Mouse (Mus musculus) c-Kit-negative CD71-positive TER-119-positive erythroid progenitor cells, embryonic 14.5 days (primary cell): ENCODE results near the gene Gm20662.

Source experiments
- DNase-seq: peaks from one replicate; pipeline ENCODE4 v3.0.0-alpha.2; 2013; ENCODE audit warnings: low read depth, low spot score

Gm20662 gene

DNA sequence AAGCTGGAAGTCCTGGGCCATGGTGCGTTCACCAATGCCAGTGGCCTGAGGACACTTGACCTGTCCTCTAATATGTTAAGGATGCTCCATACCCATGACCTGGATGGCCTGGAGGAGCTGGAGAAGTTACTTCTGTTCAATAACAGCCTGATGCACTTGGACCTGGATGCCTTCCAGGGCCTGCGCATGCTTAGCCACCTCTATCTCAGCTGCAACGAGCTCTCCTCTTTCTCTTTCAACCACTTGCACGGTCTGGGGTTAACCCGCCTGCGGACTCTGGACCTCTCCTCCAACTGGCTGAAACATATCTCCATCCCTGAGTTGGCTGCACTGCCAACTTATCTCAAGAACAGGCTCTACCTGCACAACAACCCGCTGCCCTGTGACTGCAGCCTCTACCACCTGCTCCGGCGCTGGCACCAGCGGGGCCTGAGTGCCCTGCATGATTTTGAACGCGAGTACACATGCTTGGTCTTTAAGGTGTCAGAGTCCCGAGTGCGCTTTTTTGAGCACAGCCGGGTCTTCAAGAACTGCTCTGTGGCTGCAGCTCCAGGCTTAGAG is 57.6 kb downstream of the Gm20662 start:
- DNase-seq, result no peak

DNA sequence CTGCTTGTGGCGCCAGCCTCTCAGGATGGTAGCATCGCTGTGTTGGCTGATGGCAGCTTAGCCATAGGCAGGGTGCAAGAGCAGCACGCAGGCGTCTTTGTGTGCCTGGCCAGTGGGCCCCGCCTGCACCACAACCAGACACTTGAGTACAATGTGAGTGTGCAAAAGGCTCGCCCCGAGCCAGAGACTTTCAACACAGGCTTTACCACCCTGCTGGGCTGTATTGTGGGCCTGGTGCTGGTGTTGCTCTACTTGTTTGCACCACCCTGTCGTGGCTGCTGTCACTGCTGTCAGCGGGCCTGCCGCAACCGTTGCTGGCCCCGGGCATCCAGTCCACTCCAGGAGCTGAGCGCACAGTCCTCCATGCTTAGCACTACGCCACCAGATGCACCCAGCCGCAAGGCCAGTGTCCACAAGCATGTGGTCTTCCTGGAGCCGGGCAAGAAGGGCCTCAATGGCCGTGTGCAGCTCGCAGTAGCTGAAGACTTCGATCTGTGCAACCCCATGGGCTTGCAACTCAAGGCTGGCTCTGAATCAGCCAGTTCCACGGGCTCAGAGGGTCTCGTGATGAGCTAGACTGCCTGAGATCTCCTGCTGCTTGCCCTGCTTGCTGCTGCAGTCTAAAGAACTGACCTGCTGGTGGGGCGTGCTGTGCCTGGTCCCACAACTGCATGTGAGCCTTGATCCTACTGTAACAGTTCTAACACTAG is 58.3 kb downstream of the Gm20662 start:
- DNase-seq, result no peak

DNA sequence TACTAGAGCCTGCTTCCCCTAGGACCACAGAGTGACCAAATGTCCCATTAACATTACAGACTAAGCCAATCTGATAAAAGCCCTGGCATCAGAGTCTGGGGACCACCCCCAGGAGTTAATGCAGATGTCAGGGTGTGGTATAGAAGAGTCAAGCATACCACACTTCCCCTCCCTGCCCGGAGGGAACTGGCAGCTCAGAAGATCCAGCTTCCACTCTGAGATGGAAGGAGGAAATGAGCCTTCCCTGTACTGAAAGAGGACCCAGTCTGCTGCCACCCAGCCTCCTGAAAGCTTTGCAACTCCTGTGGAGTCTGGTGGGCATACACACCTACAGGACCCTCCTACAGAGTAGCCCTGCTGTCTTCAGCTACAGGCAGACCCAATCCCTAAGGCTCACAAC is 58.9 kb downstream of the Gm20662 start:
- DNase-seq, result no peak

DNA sequence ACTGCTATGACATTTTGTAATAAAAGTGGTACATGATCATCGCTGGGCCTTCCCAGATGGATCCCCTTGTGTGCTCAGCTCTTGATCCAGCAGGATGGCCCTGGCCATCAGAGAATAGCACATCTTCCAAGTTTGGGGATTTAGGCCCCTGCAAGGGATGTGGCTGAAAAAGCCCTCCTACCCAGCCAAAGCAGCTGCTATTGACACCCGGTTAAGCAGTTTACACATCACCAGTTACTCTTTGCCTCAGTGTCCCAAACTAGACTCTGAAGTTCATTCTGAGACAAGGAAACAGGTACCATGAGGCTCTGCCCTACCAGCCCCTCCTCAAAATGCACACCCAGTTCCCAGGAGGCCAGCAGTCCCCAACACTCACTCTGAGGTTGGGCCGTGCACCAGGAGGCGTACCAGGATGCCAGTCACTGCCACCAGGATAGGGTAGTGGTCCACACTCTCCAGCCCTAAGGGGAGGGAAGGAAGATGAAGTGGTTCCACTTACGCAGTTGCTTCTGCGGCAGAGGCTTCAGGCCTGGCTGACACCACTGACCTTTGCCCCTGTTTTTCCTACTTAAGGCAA is 59.6 kb downstream of the Gm20662 start:
- DNase-seq, result no peak

DNA sequence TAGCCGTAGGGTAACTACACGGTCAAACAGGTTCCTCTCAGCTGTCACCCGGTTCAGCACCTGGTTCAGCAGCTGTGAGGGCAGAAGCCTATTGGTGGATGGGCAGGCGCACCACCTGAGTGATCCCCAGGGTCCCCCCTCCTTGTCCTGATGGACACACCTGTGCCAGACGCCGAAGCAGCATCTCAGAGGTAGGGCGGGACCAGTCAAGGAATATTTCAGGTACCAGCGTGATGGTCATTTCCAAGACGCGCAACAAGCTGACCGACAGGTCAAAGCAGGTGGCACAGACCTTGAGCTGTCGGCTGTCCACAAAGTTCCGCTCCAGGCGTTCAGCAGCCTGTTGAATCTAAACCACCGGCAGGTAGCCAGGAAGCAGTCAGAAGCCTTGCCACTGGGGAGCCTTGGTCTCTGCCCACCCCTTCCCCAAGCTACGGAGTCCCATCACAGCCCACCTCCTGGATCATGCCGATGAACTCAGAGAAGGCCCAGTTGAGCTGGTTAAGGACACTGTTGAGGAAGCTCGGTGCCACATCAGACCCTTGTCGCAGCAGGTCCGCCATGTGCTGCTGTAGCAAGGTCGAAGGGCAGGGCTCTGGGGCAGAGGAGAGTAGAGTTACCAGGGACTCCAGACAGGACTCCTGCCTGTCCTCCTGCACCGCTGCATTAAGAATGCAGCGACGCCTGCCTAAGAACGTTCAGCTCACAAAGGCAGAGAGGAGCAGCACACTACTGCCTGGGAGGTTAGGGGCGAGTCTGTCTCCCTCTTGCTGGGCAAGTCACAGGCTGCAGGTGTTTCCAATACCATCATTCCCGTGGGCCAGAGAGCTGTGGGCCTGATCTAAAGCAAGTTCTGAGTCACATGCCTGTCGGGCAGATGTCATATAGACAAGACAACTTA is 60.5 kb downstream of the Gm20662 start:
- no peak for DNase-seq

DNA sequence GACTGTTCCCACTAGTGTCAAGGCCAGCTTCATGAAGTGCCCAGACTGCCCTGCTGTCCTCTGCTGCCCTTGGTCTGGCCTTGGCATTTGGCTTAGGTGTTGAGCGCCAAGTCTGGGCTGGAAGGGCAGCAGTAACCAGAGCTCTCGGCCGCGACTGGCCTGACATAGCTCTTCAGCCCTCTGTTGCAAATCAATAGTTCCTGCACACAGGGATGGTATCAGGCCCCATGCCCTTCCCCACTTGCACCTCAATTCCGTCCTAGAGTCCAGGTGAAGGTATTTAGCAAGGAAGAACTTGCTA is 61.1 kb downstream of the Gm20662 start:
- DNase-seq, result no peak

DNA sequence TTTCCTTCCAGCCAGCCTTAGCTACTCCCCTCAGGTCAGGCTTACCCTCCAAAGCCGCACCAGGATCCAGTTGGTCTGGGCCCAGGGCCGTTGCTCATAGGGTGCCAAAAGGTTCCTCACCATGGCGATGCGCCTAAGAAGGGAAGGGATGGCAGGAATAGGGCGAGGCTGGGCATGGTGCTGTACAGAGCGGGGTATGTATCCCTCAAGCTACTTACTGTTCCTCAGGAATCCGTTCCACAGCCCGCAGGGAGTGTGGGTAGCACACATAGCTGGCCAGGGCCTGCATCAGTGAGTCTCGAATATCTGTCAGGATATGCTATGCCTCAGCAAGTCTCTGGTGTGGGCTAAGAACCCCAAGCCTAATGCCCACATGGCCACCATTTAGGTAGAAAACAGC is 62.1 kb downstream of the Gm20662 start:
- DNase-seq, result no peak

DNA sequence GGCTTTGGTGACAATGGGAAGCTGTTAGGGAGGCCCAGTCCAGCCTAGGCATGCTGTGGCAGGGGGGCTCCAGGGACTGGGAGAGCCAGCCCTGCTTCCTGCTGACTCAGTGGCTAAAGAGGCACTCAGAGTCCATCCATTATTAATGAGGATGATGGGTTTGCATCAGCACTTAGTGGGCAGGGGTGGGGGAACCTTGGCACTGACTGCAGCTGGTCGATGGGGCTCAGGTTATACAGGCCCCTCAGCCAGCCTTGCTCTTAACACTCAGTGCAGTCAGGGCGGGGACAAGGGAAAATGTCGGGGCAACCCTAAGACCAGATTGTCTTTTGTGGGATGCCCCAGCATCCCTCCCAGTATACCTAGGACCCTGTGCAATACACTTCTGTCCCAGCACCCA is 66.0 kb downstream of the Gm20662 start:
- DNase-seq, result no peak

DNA sequence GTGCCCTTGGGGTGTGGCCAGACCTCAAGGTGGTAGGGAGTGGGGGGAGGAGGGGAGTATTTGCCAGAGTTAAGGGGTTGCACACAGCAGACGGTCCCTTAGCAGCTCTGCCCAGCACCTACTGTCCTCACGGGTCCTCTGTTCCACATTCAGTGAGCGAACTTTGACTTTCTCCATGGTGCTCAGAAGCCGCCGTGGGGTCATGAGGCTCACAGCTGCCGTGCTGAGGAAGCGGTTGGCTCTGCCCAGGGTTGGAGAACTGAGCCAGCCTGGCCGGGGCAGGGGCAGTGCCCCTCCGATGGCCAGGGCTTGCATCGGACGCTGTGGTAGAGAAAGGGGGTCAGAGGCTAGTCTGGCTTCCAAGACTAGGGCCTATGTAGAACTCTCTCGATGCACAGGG is 67.2 kb downstream of the Gm20662 start:
- no peak for DNase-seq

DNA sequence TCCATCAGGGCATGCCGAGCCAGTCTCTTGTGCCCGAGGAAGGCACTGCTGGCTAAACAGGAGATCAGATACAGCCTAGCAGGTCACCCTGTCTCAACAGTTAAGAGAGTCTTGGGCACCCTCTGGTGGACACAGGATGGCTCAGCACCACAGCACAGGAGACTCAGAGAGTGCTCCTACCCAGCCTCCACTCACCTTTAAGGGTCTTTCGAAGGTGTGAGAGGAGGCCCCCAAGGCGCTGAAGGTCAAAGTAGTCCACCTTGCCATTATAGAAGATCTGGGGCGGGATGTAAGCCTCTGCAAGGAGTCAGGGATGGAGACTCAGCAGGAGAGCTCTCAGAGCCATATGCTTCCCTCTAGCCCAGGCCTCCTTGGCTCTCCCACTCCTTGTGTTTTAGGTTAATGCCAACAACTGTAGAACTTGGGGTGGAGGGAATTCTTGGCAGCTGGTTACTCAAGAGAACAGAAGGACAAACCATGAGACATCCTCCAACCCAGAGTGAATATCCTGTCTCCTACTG is 69.4 kb downstream of the Gm20662 start:
- no peak for DNase-seq

DNA sequence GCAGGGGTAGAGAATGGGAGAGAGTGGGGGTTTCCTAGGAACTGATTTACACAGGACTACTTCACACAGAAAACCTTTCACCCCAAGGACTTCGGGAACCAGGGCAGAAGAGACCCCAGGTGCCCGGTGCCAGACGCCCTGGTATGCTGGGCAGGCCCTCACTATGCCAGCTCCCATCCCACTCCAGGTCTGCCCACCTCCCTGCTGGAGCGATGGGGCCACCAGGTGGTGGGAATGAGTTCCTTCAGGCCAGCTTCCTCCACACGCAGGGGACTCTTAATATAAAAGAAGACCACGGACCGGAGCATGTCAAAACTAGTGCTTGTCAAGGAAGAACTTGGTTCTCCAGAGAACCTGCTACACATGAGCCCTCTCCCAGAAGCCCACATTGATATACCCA is 71.0 kb downstream of the Gm20662 start:
- no peak for DNase-seq

DNA sequence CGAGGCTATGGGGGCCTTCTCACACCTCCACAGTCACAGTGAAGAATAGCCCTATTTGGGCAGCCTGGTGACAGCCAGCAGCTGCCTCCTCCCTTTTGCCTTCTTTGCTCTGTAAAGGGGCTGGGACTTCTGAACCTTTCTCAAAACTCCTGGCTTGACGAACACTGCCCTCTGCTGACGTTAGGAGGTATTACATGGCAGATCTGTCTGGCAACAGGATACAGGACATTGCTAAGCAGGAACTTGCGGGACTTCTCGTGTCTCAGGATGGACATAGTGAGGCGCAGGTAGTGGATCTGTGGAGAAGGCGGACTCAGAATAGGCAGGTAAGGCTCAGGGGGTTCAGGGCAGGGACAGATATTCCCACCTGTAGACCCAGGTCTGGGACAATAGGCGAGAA is 71.8 kb downstream of the Gm20662 start:
- DNase-seq, result peak; percentile 82

DNA sequence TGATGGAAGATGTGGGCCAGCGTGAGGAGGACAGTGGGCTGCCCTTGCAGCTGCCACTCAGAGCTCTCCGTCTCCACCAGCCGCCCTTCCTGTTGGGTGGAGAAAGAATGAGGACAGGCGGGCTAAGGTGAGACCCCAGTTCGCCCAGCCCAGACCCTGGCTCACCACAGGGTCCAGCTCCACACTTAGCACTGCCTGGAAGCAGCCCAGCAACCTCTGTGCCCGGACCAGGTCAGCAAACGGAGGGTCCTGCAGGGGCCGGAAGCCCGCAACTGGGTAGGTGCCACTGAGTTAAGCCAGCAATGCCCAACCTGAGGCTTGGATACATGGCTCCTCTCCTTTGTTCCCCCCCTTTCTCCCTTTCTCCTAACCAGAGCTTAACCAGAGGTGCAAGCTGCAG is 72.9 kb downstream of the Gm20662 start:
- DNase-seq, result no peak

DNA sequence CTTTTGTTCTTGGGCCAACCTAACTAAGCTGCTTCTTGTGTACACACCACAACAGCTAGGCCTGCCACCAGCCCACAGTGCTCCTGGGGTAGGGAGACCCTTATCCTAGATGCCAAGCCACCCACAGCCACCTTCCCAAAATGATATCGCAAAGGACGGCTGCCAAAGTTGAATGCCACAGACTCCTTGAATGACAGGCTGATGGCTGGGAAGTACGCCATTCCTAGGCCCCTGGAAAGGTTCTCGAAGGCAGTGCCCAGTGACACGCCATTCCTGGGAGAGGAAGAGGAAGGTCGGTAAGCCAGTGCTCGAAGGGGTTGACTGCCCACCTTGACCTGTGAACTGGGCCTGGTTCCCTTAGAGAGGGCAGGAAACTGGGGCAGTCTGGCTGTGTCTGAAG is 73.4 kb downstream of the Gm20662 start:
- no peak for DNase-seq

DNA sequence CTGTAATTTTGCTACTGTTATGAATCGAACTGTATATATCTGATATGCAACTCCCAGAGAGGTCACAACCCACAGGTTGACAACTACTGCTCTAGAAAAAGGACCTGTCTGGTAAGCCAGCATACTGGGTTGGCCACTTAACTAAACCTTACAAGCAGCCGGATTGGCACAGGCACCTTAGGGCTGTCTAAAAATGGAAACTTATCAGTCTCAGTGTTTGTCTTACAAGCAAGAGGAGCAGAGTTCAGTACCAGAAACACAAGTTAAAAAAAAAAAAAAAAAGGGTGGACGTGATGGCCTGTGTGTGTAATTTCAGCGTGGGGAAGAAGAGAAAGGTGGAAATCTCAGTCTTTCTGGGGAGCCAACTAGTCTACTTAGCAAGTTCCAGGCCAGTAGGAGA is 75.7 kb downstream of the Gm20662 start:
- no peak for DNase-seq

DNA sequence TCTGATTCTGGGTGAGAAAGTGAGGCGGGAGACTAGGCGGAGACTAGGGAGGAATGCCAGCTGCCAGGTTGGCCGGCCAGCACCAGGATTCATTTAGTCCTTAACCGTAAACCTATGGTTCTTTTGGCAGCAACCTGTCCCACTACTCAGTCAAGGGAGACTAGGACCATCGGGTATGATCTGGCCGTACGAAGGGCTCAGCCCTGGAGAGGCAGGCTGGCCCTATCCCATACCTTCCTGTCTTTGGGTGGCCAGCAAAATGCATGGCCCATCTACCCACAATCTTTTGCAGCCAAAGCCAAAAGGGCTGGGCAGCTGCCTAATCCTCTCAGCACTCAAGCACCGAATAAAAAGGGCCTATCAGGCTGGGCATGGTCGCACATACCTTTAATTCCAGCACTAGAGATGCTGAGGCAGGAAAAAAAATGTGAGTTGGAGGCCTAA is 76.4 kb downstream of the Gm20662 start:
- no peak for DNase-seq

DNA sequence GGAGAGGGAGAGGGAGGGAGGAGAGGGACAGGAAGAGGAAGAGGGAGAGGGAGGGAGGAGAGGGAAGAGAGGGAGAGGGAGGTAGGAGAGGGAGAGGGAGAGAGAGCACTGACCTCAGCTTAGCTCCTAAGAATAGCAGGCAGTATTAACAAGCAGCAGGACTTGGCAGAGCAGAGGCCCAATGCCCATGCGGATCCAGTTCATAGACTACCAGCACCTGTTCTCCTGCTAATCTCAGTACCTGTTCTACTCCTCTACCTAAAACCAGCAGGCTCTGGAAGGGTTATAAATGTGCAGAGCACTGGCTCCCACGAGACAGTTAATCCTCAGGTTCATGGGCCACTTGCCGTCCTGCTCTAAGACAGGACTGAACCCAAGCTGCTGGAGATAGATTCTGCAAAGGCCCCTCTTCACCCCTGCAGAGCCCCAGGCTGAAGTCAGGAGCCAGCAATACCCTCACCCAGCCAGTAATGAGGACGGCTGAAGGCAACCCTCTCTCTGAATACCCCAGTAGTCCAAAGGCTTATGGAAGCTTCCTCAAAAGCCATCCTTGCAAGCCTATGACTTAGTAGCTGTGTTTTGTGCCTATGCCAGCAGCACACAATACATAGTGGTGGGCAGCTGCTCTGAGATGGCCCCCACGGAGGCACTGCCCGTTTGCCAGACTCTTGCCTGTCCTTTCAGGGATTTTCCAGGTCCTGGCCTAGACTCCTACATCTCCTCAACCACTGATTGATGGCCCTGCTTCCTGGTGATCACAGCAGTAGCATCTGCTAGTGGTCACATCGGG is 77.2 kb downstream of the Gm20662 start:
- DNase-seq, result no peak

DNA sequence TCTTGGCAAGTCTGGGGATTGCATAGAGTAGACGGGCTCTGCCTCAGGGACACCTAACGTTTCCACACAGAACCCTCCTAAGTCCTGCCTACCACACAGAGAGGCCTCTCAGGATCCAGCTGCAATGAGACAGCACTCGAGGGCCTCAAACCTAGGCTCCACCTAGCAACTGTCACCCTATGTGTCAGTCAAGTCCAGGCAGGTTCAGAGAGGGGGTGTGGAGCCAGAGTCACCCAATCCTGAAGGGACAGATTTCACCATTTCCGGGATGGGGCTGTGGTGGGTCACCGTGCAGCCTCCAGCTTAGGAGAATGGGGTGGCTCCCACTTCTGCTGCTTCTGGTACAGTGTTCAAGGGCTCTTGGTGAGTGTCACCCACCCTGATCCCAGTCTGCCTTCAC is 84.0 kb downstream of the Gm20662 start, which contains the start of gene Mst1:
TSS of gene Mst1 (plus strand) at position 269 of the 400 bp plus-strand sequence.
- peak; percentile 91 for DNase-seq

DNA sequence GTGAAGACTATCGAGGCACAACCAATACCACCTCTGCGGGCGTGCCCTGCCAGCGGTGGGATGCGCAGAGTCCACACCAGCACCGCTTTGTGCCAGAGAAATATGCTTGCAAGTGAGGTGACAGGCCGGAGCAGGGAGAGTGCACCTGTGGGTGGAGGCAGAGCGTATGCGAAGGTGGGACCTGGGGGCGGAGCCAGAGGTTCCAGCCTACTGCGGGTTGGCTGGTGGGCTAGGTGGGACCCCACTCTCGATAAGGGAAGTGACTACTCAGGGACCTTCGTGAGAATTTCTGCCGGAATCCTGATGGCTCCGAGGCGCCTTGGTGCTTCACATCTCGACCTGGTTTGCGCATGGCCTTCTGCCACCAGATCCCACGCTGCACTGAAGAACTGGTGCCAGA is 86.4 kb downstream of the Gm20662 start:
- DNase-seq, result no peak

DNA sequence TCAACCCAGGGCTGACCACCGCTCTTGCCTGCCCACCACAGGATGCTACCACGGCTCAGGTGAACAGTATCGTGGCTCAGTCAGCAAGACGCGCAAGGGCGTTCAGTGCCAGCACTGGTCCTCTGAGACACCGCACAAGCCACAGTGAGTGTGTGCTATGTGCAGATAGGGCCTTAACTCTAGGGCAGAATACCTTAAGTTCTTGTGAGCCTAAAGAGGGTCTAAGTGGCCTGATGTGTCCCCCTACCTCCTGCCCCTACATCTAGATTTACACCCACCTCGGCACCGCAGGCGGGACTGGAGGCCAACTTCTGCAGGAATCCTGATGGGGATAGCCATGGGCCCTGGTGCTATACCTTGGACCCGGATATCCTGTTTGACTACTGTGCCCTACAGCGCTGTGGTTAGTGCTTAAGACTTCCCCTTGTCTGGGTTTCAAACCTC is 86.9 kb downstream of the Gm20662 start, which contains the start of gene Rnf123:
TSS of gene Rnf123 (minus strand) at position 359 of the 444 bp plus-strand sequence.
- no peak for DNase-seq

DNA sequence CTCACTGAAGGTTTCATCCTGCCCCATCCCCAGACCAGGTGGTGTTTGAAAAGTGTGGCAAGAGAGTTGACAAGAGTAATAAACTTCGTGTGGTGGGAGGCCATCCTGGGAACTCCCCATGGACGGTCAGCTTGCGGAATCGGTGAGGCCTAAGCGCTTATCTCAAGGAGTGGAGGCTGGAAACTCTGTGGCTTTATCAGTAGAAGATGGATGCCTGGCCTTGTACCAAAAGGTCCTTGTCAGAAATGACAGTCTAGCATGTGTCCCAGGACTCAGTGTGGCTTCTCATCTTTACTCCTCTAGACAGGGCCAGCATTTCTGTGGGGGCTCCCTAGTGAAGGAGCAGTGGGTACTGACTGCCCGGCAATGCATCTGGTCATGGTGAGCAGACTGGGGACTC is 87.4 kb downstream of the Gm20662 start:
- DNase-seq, result no peak
